Mouse (Mus musculus): ENCODE results near the gene Rnf169. TPM values are rescaled to one million over a fixed set of nuclear protein-coding genes. Genes with fewer than 3 reads are reported as not detected.

The Rnf169 gene
- polyA plus RNA-seq, 1 experiment from 2014 or later: 3.6 TPM

DNA sequence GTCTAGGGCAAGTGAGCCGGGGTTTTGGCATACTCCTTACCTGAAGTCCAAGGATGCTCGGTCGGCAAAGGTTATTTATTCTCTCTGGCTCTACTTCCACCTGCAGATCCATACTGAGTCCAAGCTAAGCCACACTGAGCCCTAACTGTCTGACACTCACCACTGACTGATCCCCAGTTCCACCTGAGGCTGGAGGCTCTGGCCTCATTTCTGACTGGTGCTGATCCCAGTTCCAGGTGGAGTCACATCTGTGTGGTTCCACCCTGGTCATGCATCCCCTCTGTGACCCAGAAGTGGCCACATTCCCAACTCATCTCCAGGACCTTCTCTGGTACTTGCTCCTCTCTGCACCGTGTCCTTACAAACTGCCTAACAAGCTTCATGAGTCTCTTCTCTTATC, 28.5 kb upstream of the Rnf169 start:
- no peak for DNase-seq (ENCODE audit: low spot score)
- Histone ChIP-seq H3K36me3 (ENCODE audit: control insufficient read depth, insufficient read depth, low read length) (no peaks in the 10 kb centered on the region), H3K4me2 (ENCODE audit: low read length) (no peak overlapping the region), H3K4me1 (ENCODE audit: control insufficient read depth, insufficient read depth, low read length) (no peaks in the 10 kb centered on the region), H3K27me3 (replicated peaks; ENCODE audit: control insufficient read depth, insufficient read depth, low read length) (peaks cover 41% of the 10 kb centered on the region), H3K9me3 (replicated peaks; ENCODE audit: control insufficient read depth, low read length) (no peaks in the 10 kb centered on the region), H3K27ac (ENCODE audit: low read depth, low read length) (no peak overlapping the region), H3K9ac (ENCODE audit: low read length) (no peak overlapping the region), H3K4me3 (ENCODE audit: low read depth, low read length) (no peak overlapping the region)
- WGBS: 92% methylated on average over 4 of the region's 4 CpGs
- no peak for ATAC-seq

DNA sequence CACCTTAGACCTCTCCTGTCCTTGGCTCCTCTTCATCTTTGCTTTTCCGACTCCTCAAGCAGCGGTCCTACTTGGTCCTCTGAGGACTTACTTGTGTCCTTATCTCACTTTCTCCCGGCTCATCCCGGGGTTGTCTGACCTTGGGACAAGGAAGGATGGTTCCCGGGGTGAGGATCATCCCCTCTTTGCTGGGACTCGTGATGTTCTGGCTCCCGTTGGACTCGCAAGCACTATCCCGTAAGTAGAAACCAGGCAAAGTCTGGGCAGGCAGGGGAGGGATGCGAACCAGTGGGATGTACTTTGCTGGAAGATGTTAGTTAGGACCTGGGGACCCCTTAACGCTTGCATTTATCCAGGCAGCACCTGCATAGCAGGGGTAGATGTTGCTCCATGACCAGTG, 26.2 kb upstream of the Rnf169 start:
- H3K27me3 ChIP-seq (replicated peaks; ENCODE audit: control insufficient read depth, insufficient read depth, low read length): peaks cover 41% of the 10 kb centered on the region
- H3K4me3 ChIP-seq (ENCODE audit: low read depth, low read length): peak overlapping the region; percentile 40
- H3K9me3 ChIP-seq (replicated peaks; ENCODE audit: control insufficient read depth, low read length): no peaks in the 10 kb centered on the region
- H3K9ac ChIP-seq (ENCODE audit: low read length): no peak overlapping the region
- 5% methylated on average over 11 of the region's 11 CpGs for WGBS
- ATAC-seq (no peak), DNase-seq (ENCODE audit: low spot score) (no peak)
- H3K27ac ChIP-seq (ENCODE audit: low read depth, low read length): no peak overlapping the region
- no peaks in the 10 kb centered on the region for H3K4me1 ChIP-seq (ENCODE audit: control insufficient read depth, insufficient read depth, low read length)
- no peaks in the 10 kb centered on the region for H3K36me3 ChIP-seq (ENCODE audit: control insufficient read depth, insufficient read depth, low read length)
- H3K4me2 ChIP-seq (ENCODE audit: low read length): peak overlapping the region; percentile 86

DNA sequence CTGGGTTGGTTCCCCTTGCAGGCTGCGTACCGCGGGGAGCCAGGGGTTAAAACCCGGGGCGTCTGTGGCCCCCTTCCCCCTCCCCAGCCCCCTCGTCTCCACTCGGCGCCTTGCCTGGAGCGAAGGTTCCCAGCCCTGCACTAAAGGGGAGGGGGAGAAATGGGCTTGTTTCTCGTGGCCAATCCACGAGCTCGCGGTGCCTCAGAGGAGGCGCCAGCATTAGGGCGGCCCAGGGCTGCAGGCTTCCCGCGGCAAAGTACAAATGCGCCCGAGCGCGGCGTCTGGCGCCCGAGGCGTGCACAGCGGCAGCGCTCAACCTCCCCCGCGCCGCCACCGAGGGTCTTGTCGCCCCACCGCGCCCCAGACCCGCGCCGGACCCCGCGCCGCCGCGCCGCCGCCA, 25.5 kb upstream of the Rnf169 start, which contains the start of gene Chrdl2:
Gene Chrdl2, plus strand, starts transcription at position 383 of the 400 bp plus-strand sequence.
- Histone ChIP-seq H3K9me3 (replicated peaks; ENCODE audit: control insufficient read depth, low read length) (no peaks in the 10 kb centered on the region), H3K27ac (ENCODE audit: low read depth, low read length) (no peak within 1 kb of the TSS), H3K4me2 (ENCODE audit: low read length) (peak within 1 kb of the TSS; percentile 86), H3K4me3 (ENCODE audit: low read depth, low read length) (peak within 1 kb of the TSS; percentile 40), H3K4me1 (ENCODE audit: control insufficient read depth, insufficient read depth, low read length) (no peaks in the 10 kb centered on the region), H3K36me3 (ENCODE audit: control insufficient read depth, insufficient read depth, low read length) (no peaks in the 10 kb centered on the region), H3K27me3 (replicated peaks; ENCODE audit: control insufficient read depth, insufficient read depth, low read length) (peaks cover 41% of the 10 kb centered on the region), H3K9ac (ENCODE audit: low read length) (peak within 1 kb of the TSS; percentile 58)
- WGBS: 0% methylated on average over 41 of the region's 44 CpGs
- peak; percentile 75 for DNase-seq (ENCODE audit: low spot score)
- ATAC-seq: peak; percentile 90

DNA sequence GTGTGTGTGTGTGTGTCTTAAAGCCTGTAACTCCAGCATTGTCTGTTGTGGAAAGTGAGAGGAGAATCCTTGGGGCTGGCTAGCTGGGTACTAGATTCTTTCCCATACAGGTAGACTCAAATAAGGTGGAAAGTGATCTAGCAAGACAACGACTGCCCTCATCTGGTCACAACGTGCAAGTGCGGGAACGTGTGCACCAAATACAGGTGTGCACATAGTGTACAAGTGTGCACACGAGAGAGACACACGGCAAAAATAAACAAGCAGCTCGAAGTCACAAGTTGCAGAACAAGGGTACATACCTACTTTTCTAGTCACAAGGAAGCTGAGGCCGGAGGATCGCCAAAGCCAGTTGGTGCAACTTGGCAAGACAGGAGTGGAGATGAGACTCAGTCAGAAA, 23.5 kb upstream of the Rnf169 start:
- Histone ChIP-seq H3K4me3 (ENCODE audit: low read depth, low read length) (no peak overlapping the region), H3K9me3 (replicated peaks; ENCODE audit: control insufficient read depth, low read length) (no peaks in the 10 kb centered on the region), H3K27ac (ENCODE audit: low read depth, low read length) (no peak overlapping the region), H3K9ac (ENCODE audit: low read length) (no peak overlapping the region), H3K36me3 (ENCODE audit: control insufficient read depth, insufficient read depth, low read length) (no peaks in the 10 kb centered on the region), H3K4me2 (ENCODE audit: low read length) (no peak overlapping the region), H3K27me3 (replicated peaks; ENCODE audit: control insufficient read depth, insufficient read depth, low read length) (peaks cover 36% of the 10 kb centered on the region), H3K4me1 (ENCODE audit: control insufficient read depth, insufficient read depth, low read length) (no peaks in the 10 kb centered on the region)
- 63% methylated on average over 9 of the region's 9 CpGs for WGBS
- ATAC-seq: no peak
- no peak for DNase-seq (ENCODE audit: low spot score)

DNA sequence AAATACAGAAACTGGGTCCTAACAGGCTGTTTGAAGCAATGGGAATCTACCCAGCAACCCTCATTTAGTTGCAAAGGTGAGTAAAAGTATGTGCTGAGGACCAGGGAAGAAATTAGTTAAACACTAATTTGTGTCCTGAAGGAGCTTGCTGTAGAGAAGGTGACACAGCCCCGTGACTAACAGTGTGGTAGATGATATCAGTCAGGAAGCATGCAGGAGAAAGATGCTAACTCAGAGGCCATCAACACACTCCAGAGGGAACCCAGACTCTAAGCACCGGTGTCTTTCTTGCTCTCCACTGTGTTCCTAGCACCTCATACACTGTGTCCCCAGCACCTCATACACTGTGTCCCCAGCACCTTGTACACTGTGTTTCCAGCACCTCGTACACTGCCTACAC, 18.4 kb upstream of the Rnf169 start:
- no peak overlapping the region for H3K27ac ChIP-seq (ENCODE audit: low read depth, low read length)
- no peak overlapping the region for H3K9ac ChIP-seq (ENCODE audit: low read length)
- 87% methylated on average over 3 of the region's 3 CpGs for WGBS
- H3K36me3 ChIP-seq (ENCODE audit: control insufficient read depth, insufficient read depth, low read length): no peaks in the 10 kb centered on the region
- H3K9me3 ChIP-seq (replicated peaks; ENCODE audit: control insufficient read depth, low read length): no peaks in the 10 kb centered on the region
- no peak overlapping the region for H3K4me3 ChIP-seq (ENCODE audit: low read depth, low read length)
- no peaks in the 10 kb centered on the region for H3K4me1 ChIP-seq (ENCODE audit: control insufficient read depth, insufficient read depth, low read length)
- no peak overlapping the region for H3K4me2 ChIP-seq (ENCODE audit: low read length)
- H3K27me3 ChIP-seq (replicated peaks; ENCODE audit: control insufficient read depth, insufficient read depth, low read length): no peaks in the 10 kb centered on the region
- DNase-seq (ENCODE audit: low spot score) (no peak), ATAC-seq (no peak)

DNA sequence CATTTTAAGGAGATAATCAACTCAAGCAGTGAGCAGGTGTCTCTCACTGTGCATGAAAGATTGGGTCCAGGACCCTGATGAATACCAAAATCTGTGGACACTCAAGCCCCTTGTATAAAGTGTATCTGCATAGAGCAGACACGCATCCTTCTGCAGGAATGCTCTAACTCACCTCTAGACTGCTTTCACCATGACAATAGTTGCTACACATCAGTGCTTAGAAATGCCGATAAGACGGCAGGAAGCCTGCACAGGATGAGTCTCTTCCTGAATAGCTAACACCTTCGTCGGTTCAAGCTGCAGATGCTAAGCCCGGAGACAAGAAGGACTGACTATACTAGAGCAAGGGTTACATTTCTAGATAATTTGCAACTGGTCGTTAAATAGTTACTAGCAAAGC, 14.9 kb upstream of the Rnf169 start:
- ATAC-seq (no peak), DNase-seq (ENCODE audit: low spot score) (no peak)
- Histone ChIP-seq H3K9me3 (replicated peaks; ENCODE audit: control insufficient read depth, low read length) (no peaks in the 10 kb centered on the region), H3K4me1 (ENCODE audit: control insufficient read depth, insufficient read depth, low read length) (no peaks in the 10 kb centered on the region), H3K4me2 (ENCODE audit: low read length) (no peak overlapping the region), H3K9ac (ENCODE audit: low read length) (no peak overlapping the region), H3K27ac (ENCODE audit: low read depth, low read length) (no peak overlapping the region), H3K36me3 (ENCODE audit: control insufficient read depth, insufficient read depth, low read length) (no peaks in the 10 kb centered on the region), H3K27me3 (replicated peaks; ENCODE audit: control insufficient read depth, insufficient read depth, low read length) (no peaks in the 10 kb centered on the region), H3K4me3 (ENCODE audit: low read depth, low read length) (no peak overlapping the region)
- 75% methylated on average over 7 of the region's 7 CpGs for WGBS

DNA sequence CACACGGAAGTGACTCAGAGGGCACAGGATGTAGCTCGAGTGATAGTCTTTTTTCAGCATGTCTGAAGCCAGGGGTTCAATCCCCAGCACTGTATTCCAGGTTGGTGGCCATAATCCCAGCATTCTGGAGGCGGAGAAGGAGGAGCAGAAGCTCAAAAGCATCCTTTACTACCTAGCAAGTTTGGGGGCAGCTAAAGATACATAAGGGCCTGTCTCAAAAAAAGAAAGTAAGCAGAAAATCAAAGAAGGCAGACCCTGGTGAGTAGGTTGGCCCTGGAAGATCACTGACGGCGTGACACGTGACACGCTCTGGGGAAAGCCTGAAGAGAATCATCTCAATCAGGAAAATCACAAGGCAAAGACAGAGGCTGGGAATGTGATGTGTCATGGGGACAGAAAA, 12.9 kb upstream of the Rnf169 start:
- H3K36me3 ChIP-seq (ENCODE audit: control insufficient read depth, insufficient read depth, low read length): no peaks in the 10 kb centered on the region

DNA sequence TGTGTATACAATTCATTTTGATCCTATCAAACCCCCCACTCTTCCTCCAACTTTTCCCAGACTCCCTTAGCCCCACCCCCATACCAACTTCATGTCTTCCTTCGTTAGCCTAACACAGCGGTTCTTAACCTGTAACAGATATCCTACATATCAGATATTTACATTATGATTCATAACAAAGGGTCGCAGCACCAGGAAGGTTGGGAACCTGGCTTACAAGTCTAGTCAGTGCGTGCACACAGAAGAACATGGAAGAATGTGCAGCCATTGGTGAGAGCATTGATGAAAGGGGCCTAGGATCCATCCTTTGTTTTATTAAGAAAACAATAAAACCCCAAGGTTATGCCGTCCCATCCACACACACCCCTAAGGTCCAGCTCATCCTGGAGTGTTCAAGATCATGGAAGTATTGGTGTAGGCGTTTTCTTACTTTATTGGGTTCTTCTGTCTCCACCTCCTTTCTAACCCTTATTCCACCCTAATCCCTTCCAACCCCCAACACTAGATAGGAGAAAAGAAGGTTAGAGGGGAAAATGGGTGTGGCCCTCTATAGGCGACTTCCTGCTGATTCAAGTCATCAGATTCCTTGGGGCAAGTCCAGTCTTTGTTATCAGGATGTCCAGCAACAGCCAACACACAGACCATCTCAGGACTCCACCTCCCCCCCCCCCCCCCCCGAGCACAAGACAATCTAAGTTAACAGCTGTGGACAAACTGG, 10.9 kb upstream of the Rnf169 start:
- ATAC-seq (no peak), DNase-seq (ENCODE audit: low spot score) (no peak)
- Histone ChIP-seq H3K9ac (ENCODE audit: low read length) (no peak overlapping the region), H3K9me3 (replicated peaks; ENCODE audit: control insufficient read depth, low read length) (no peaks in the 10 kb centered on the region), H3K27ac (ENCODE audit: low read depth, low read length) (no peak overlapping the region), H3K36me3 (ENCODE audit: control insufficient read depth, insufficient read depth, low read length) (no peaks in the 10 kb centered on the region), H3K4me2 (ENCODE audit: low read length) (no peak overlapping the region), H3K4me1 (ENCODE audit: control insufficient read depth, insufficient read depth, low read length) (no peaks in the 10 kb centered on the region), H3K4me3 (ENCODE audit: low read depth, low read length) (no peak overlapping the region), H3K27me3 (replicated peaks; ENCODE audit: control insufficient read depth, insufficient read depth, low read length) (no peaks in the 10 kb centered on the region)
- WGBS: 80% methylated on average over 8 of the region's 8 CpGs

More for the DNA sequence above, 12.9 kb upstream of the Rnf169 start:
- 90% methylated on average over 7 of the region's 7 CpGs for WGBS
- H3K4me1 ChIP-seq (ENCODE audit: control insufficient read depth, insufficient read depth, low read length): no peaks in the 10 kb centered on the region
- H3K4me3 ChIP-seq (ENCODE audit: low read depth, low read length): no peak overlapping the region
- H3K27me3 ChIP-seq (replicated peaks; ENCODE audit: control insufficient read depth, insufficient read depth, low read length): no peaks in the 10 kb centered on the region
- no peak overlapping the region for H3K4me2 ChIP-seq (ENCODE audit: low read length)
- H3K9me3 ChIP-seq (replicated peaks; ENCODE audit: control insufficient read depth, low read length): no peaks in the 10 kb centered on the region
- ATAC-seq (no peak), DNase-seq (ENCODE audit: low spot score) (no peak)
- H3K9ac ChIP-seq (ENCODE audit: low read length): no peak overlapping the region
- H3K27ac ChIP-seq (ENCODE audit: low read depth, low read length): no peak overlapping the region

DNA sequence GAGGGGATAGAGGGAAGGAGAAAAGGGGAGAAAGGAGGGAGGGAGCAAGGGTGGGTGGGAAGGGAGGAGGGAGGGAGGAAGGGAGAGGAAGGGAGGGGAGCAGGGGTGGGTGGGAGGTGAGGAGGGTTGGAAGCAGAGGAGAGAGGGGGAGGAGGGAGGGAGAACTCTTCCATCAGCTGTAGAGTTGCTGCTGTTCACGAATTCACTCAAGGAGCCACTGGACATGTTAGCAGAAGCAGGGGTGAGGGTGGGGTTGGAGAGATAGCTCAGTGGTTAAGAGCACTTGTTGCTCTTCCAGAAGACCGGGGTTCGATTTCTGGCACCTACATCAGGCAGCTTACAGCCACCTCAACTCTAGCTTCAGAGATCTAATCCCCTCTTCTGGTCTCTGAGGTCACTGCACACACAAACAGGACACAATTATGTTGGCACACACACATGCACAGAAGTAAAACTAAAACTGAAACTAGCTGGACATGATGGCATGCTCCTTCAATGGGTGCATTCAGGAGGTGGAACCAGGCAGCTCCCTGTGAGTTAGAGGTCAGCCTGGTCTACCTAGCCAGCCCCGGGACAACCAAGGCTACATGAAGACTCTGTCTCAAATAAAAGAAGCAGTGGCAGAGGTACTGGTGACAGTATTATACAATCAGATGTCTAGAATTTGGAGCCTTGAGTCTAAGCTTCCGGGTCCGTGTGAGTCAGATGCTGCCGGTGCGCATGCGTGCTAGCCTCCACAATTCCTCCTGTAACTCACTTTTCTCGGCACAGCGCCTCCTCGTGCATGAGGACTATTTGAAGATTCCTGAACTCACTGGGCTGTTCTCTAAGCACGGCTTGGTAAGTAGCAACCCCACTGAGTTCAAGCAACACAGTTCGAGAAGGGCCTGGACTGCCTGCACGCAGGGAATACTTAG, 9.9 kb upstream of the Rnf169 start:
- 58% methylated on average over 15 of the region's 15 CpGs for WGBS

More for the DNA sequence above, 9.9 kb upstream of the Rnf169 start:
- DNase-seq (ENCODE audit: low spot score) (peak; percentile 60), ATAC-seq (no peak)
- H3K9ac ChIP-seq (ENCODE audit: low read length): no peak overlapping the region
- no peaks in the 10 kb centered on the region for H3K9me3 ChIP-seq (replicated peaks; ENCODE audit: control insufficient read depth, low read length)
- H3K4me3 ChIP-seq (ENCODE audit: low read depth, low read length): no peak overlapping the region
- no peaks in the 10 kb centered on the region for H3K27me3 ChIP-seq (replicated peaks; ENCODE audit: control insufficient read depth, insufficient read depth, low read length)
- H3K27ac ChIP-seq (ENCODE audit: low read depth, low read length): no peak overlapping the region
- no peaks in the 10 kb centered on the region for H3K4me1 ChIP-seq (ENCODE audit: control insufficient read depth, insufficient read depth, low read length)
- H3K4me2 ChIP-seq (ENCODE audit: low read length): no peak overlapping the region
- no peaks in the 10 kb centered on the region for H3K36me3 ChIP-seq (ENCODE audit: control insufficient read depth, insufficient read depth, low read length)
